Mouse (Mus musculus) MEL (cell line): ENCODE results near the gene Plaur. TPM values are rescaled to one million over a fixed set of nuclear protein-coding genes. Genes with fewer than 3 reads are reported as not detected.

Source experiments
- DNase-seq: peaks from one replicate; pipeline ENCODE4 v3.0.0; 2011; ENCODE audit warnings: low read depth, low spot score
- H3K27ac ChIP-seq: 2 replicates; pipeline ENCODE4 v1.5.1; 2012; ENCODE audit warnings: low read depth, mild to moderate bottlenecking, control low read depth, low read length, moderate library complexity; ENCODE audit not compliant: control insufficient read depth
- H3K27me3 ChIP-seq, 2 experiments: fragments of 150-350 bp in 1 of 2; sonication (generic) in 1 of 2; 2 replicates each; pipeline ENCODE4 v1.6.1; 2012; ENCODE audit warnings: low read length in 2 of 2, mild to moderate bottlenecking in 2 of 2, improper control_type of control experiment in 1 of 2, moderate library complexity in 1 of 2; ENCODE audit not compliant: insufficient read depth in 2 of 2, control insufficient read depth in 1 of 2
- H3K36me3 ChIP-seq, 2 experiments: 2 replicates each; pipeline ENCODE4 v1.6.1; 2012 to 2014; ENCODE audit warnings: low read length in 2 of 2, improper control_type of control experiment in 1 of 2, inconsistent platforms in 1 of 2, mild to moderate bottlenecking in 1 of 2; ENCODE audit not compliant: insufficient read depth in 2 of 2, control insufficient read depth in 1 of 2
- H3K4me1 ChIP-seq, 2 experiments: fragments of 150-350 bp in 1 of 2; sonication (generic) in 1 of 2; 2 replicates each; pipeline ENCODE4 v1.6.1; 2012; ENCODE audit warnings: low read length in 2 of 2, improper control_type of control experiment in 1 of 2, mild to moderate bottlenecking in 1 of 2; ENCODE audit not compliant: insufficient read depth in 2 of 2, control insufficient read depth in 1 of 2
- H3K4me3 ChIP-seq, 2 experiments: fragments of 150-350 bp in 1 of 2; sonication (generic) in 1 of 2; 2 replicates each; pipeline ENCODE4 v1.5.1; 2012; ENCODE audit warnings: low read depth in 2 of 2, low read length in 2 of 2, mild to moderate bottlenecking in 2 of 2, moderate library complexity in 2 of 2, control low read depth in 1 of 2, improper control_type of control experiment in 1 of 2; ENCODE audit not compliant: control insufficient read depth in 1 of 2, insufficient read depth in 1 of 2
- H3K79me2 ChIP-seq: 2 replicates; pipeline ENCODE4 v1.6.1; 2012; ENCODE audit warnings: mild to moderate bottlenecking, low read length, moderate library complexity; ENCODE audit not compliant: control insufficient read depth, poor library complexity, insufficient read depth
- H3K9ac ChIP-seq: 2 replicates; pipeline ENCODE4 v1.6.1; 2012; ENCODE audit warnings: low read depth, mild to moderate bottlenecking, control low read depth, low read length, moderate library complexity; ENCODE audit not compliant: control insufficient read depth, poor library complexity, severe bottlenecking
- H3K9me3 ChIP-seq: fragments of 150-350 bp; sonication (generic); replicated peaks from 2 replicates; pipeline ENCODE4 v1.6.1; 2012; ENCODE audit warnings: mild to moderate bottlenecking, low read length, improper control_type of control experiment, moderate library complexity; ENCODE audit not compliant: insufficient read depth
- ELF1 ChIP-seq: IDR thresholded peaks from 2 replicates; pipeline ENCODE4 v1.6.1; 2014; ENCODE audit warnings: low read depth, mild to moderate bottlenecking, inconsistent platforms, low read length, improper control_type of control experiment, moderate library complexity
- MAX ChIP-seq: IDR thresholded peaks from 2 replicates; pipeline ENCODE4 v1.6.1; 2011; ENCODE audit warnings: low read length, improper control_type of control experiment
- MXI1 ChIP-seq: IDR thresholded peaks from 2 replicates; pipeline ENCODE4 v1.6.1; 2011; ENCODE audit warnings: mild to moderate bottlenecking, low read depth, low read length, improper control_type of control experiment
- MYB ChIP-seq: IDR thresholded peaks from 2 replicates; pipeline ENCODE4 v1.6.1; 2011; ENCODE audit warnings: mild to moderate bottlenecking, low read depth, low read length, improper control_type of control experiment
- MYC ChIP-seq: IDR thresholded peaks from 2 replicates; pipeline ENCODE4 v1.6.1; 2011; ENCODE audit warnings: low read depth, mild to moderate bottlenecking, low read length, improper control_type of control experiment, moderate library complexity
- NELFE ChIP-seq: IDR thresholded peaks from 2 replicates; pipeline ENCODE4 v1.6.1; 2011; ENCODE audit warnings: low read depth, low read length, improper control_type of control experiment
- POLR2A ChIP-seq, 2 experiments: IDR thresholded peaks; 2 replicates each; pipeline ENCODE4 v1.6.1; 2011 to 2012; ENCODE audit warnings: low read length in 2 of 2, mild to moderate bottlenecking in 2 of 2, control low read depth in 1 of 2, improper control_type of control experiment in 1 of 2, low read depth in 1 of 2, moderate library complexity in 1 of 2; ENCODE audit not compliant: control insufficient read depth in 1 of 2, insufficient read depth in 1 of 2, poor library complexity in 1 of 2
- POLR2AphosphoS2 ChIP-seq: IDR thresholded peaks from 2 replicates; pipeline ENCODE4 v1.6.1; 2011; ENCODE audit warnings: low read length, improper control_type of control experiment
- SIN3A ChIP-seq: IDR thresholded peaks from 2 replicates; pipeline ENCODE4 v1.6.1; 2012; ENCODE audit warnings: low read length, improper control_type of control experiment, inconsistent platforms
- SMC3 ChIP-seq: IDR thresholded peaks from 2 replicates; pipeline ENCODE4 v1.6.1; 2011; ENCODE audit warnings: low read depth, low read length, improper control_type of control experiment
- UBTF ChIP-seq: IDR thresholded peaks from 2 replicates; pipeline ENCODE4 v1.6.1; 2012; ENCODE audit warnings: low read depth, mild to moderate bottlenecking, inconsistent platforms, low read length, improper control_type of control experiment, moderate library complexity, borderline replicate concordance; ENCODE audit not compliant: insufficient read depth
- ZNF384 ChIP-seq: IDR thresholded peaks from 2 replicates; pipeline ENCODE4 v1.6.1; 2012; ENCODE audit warnings: low read depth, mild to moderate bottlenecking, inconsistent platforms, low read length, improper control_type of control experiment
- polyA plus RNA-seq, 2 experiments: library from polyadenylated mRNA; stranded (reverse) in 1 of 2; unstranded in 1 of 2; fragments of >175 nt in 1 of 2; fragments of >200 nt in 1 of 2; gene quantifications; 2 replicates each; pipeline versions ENCODE4 v1.2.1 to v1.2.4; 2012; ENCODE audit warnings: low replicate concordance in 2 of 2, low read depth in 1 of 2; ENCODE audit not compliant: insufficient read length in 2 of 2, insufficient read depth in 1 of 2, missing spikeins in 1 of 2
- total RNA-seq: library from RNA; depleted of rRNA; stranded (reverse); fragments of 300-350 nt; gene quantifications from 2 replicates; pipeline ENCODE4 v1.2.3, GENCODE M21; 2012

The Plaur gene
- total and polyA plus RNA-seq, 3 experiments, result 8.6 to 9.7 TPM; not detected in 1

DNA sequence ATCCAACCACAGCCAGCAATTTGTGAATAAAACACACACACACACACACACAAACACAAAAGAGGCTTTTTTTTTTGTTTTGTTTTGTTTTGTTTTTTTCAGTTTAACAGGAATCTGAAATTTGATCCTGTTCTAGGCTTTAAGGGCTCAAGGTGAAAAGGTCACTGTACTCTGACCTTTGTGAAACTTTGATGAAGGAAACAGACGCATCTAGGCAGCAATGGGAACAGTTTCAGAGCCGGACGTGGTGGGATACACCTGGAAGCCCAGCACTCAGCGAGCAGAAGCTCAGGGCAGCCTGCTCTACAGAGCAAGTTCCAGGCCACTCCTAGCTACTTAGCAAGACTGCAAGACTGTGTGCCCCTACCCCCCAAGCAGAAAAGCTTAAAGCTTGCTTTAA lies 42.6 kb downstream of the Plaur start:
- no peak overlapping the region for H3K4me3 ChIP-seq
- peaks cover 0 to 2% of the 10 kb centered on the region in 2 experiments; a peak in 1 of 4 replicates for H3K4me1 ChIP-seq
- no peak for TF ChIP-seq POLR2A (IDR thresholded peaks at IDR 0.05; ENCODE audit: control insufficient read depth in 1 of 2, insufficient read depth in 1 of 2, low read depth in 1 of 2, low read length in 2 of 2, poor library complexity in 1 of 2)
- no peak for TF ChIP-seq MYB
- TF ChIP-seq SMC3, result no peak
- H3K9me3 ChIP-seq, result no peaks in the 10 kb centered on the region
- no peak overlapping the region for H3K9ac ChIP-seq
- H3K27ac ChIP-seq, result no peak overlapping the region
- peaks cover 0 to 4% of the 10 kb centered on the region in 2 experiments; a peak in 1 of 4 replicates for H3K36me3 ChIP-seq
- H3K27me3 ChIP-seq, result no peaks in the 10 kb centered on the region
- H3K79me2 ChIP-seq, result peaks cover 11% of the 10 kb centered on the region
- no peak for DNase-seq

DNA sequence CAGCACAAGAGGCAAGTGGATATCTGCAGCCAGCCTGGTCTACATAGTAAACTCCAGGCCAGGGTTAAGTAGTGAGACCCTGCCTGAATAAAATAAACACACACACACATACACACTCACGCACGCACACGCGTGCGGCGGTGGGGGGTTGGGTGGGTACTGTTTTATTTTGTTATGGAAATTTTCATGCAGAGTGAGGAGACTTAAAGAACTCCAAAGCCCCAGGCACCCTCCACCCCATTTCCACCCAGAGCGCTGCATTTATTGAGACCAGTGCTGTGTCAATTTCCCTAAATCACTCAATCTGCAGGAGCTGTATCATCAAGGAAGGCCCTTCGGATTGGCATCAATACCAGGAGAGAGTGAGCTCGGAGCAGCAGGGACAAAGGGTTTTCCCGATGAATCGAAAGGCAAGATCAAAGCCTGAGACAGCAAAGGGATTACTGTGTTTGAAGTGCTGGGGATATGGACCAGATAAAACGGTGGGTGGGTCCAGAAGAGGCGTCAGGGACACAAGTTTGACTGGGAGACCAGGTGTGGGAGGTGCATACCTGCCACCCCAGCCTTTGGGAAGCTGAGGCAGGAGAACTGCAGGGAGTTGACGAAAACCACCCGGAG lies 43.3 kb downstream of the Plaur start:
- Histone ChIP-seq H3K27ac (no peak overlapping the region), H3K27me3 (no peaks in the 10 kb centered on the region), H3K36me3 (peaks cover 0 to 4% of the 10 kb centered on the region in 2 experiments; a peak in 1 of 4 replicates), H3K9me3 (no peaks in the 10 kb centered on the region), H3K9ac (no peak overlapping the region), H3K79me2 (peaks cover 11% of the 10 kb centered on the region), H3K4me3 (no peak overlapping the region), H3K4me1 (peaks cover 0 to 2% of the 10 kb centered on the region in 2 experiments; a peak in 1 of 4 replicates)
- DNase-seq, result no peak
- TF ChIP-seq NELFE, result no peak

DNA sequence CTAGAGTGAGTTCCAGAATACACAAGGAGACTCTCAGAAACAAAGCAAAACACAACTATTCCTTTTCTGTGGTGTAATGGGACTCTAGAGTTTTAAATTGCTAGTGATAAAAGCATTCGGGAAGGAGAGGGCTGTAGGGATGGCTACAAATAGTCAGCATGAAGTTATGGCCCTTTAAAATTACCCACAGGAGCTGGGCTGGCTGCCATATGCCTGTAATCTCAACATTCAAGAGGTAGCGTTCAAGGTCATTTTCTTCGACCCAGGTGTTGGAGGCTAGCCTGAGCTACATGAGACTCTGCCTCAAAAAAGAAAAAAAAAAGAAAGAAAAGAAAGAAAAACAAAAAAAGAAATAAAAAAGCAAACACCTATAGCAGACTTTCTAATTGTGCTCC lies 43.8 kb downstream of the Plaur start:
- DNase-seq, result peak; percentile 33
- Histone ChIP-seq H3K79me2 (peaks cover 11% of the 10 kb centered on the region), H3K27me3 (no peaks in the 10 kb centered on the region), H3K36me3 (peaks cover 0 to 5% of the 10 kb centered on the region in 2 experiments; a peak in 1 of 4 replicates), H3K9me3 (no peaks in the 10 kb centered on the region), H3K4me3 (peak overlapping the region in 1 of 2 experiments; percentile 74; a peak in 3 of 4 replicates), H3K9ac (no peak overlapping the region), H3K27ac (no peak overlapping the region; the same call in 1 of the 2 replicates), H3K4me1 (peaks cover 2 to 3% of the 10 kb centered on the region in 2 experiments; a peak in 2 of 4 replicates)
- TF ChIP-seq MYC (no peak), SIN3A (no peak), UBTF (no peak)

DNA sequence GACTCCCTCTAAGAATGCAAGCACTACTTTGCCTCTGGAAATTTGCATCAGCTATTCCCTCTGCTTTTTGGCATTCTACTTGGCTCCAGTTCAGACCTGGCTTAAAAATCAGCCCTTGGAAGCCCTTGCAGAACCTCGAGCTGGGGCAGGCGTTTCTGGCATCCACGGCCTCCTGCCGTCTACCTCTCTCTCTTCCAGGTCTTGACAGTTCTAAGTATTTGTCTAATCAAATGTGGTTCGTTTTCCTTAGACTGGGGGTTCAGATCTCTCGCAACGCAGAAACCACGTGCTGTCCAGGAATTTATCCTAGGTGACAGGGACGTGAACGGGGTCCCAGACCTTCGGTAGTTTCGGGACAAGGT lies 44.2 kb downstream of the Plaur start:
- H3K4me1 ChIP-seq, result peaks cover 2 to 7% of the 10 kb centered on the region in 2 experiments; a peak in 3 of 4 replicates
- H3K9ac ChIP-seq, result peak overlapping the region; percentile 80
- TF ChIP-seq ELF1 (no peak), SIN3A (peak; percentile 40; the same call in 1 of the 2 replicates), ZNF384 (peak; percentile 43; the same call in 1 of the 2 replicates), MAX (peak; percentile 77; the same call in 1 of the 2 replicates), MXI1 (peak; percentile 76), POLR2AphosphoS2 (no peak)
- H3K27ac ChIP-seq, result peak overlapping the region; percentile 72; the same call in 1 of the 2 replicates
- no peak for DNase-seq
- peak overlapping the region; percentile 74 to 86 for H3K4me3 ChIP-seq
- peaks cover 11% of the 10 kb centered on the region for H3K79me2 ChIP-seq
- no peaks in the 10 kb centered on the region for H3K9me3 ChIP-seq
- H3K36me3 ChIP-seq, result peaks cover 0 to 5% of the 10 kb centered on the region in 2 experiments; a peak in 1 of 4 replicates
- no peaks in the 10 kb centered on the region for H3K27me3 ChIP-seq
